ENCODE assay signal across 15 mouse cellular contexts in the genomic region with DNA sequence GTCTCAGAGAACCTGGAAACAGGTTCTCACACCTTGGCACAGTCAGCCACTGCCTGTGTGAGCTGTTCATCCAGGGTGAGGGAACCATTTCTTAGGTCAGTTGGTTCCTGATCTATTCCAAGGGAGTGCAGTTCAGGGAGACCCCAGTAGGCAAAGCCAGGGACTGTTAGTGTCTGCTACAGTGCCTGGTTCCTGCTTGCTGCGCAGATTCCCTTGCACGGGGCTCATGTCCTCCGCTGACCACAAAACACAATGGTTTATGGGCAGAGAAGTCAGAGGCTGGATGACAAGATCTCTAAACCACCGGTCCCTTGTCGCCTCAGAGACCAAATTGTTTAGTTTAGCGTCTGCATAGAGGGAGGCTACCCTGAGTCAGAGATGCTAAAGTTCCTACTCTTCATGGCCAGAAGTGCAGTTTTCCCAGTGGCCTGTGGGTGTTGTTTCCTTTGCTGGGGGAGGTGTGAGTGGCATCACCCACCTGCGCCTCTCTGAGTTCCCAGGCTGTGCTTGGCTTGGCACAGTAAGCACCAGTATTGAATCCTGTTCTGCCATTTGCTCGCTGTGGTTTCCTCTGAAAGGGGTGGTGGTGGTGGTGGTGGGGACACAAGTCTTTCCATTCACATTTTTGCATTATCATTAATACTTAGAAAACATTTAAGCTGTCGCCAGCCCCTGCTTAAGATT.
DNase-seq lines count a peak whose midpoint lies in the region; ATAC-seq and TF ChIP-seq lines count a peak whose summit lies in the region.
"Had no signal": no experiment of that assay in that cellular context is flagged by ENCODE, and none has a peak within 500 bp of the region (broad histone marks: within the 10 kb centered on the region; RNA-seq: fewer than 3 reads in every experiment).

No protein-coding gene starts in this region.

- WGBS in forebrain, embryonic 15.5 days, result 81% methylated on average over 9 of the region's 9 CpGs
- 88% methylated on average over 9 of the region's 9 CpGs for WGBS in forebrain, embryonic 11.5 days
- 24% methylated on average over 9 of the region's 9 CpGs for WGBS in liver, postnatal 0 days (ENCODE audit: insufficient replicate concordance)
- 49% methylated on average over 9 of the region's 9 CpGs for WGBS in liver, embryonic 11.5 days

- no peak overlapping the region for H3K9ac ChIP-seq in forebrain, embryonic 15.5 days (replicated peaks)
- H3K9ac ChIP-seq in forebrain, embryonic 11.5 days (ENCODE audit: low read length), result no peak overlapping the region
- no peak overlapping the region for H3K9ac ChIP-seq in liver, postnatal 0 days (replicated peaks)
- no peak overlapping the region for H3K9ac ChIP-seq in liver, embryonic 11.5 days (ENCODE audit: low read depth, low read length)
- H3K9ac ChIP-seq: intestine, embryonic 15.5 days; kidney, embryonic 15.5 days; neural tube, embryonic 15.5 days had no signal

- no peaks in the 10 kb centered on the region for H3K9me3 ChIP-seq in forebrain, embryonic 15.5 days
- H3K9me3 ChIP-seq in forebrain, embryonic 11.5 days (ENCODE audit: control insufficient read depth, low read length), result no peaks in the 10 kb centered on the region
- H3K9me3 ChIP-seq in liver, postnatal 0 days (ENCODE audit: low read length), result no peaks in the 10 kb centered on the region
- no peaks in the 10 kb centered on the region for H3K9me3 ChIP-seq in liver, embryonic 11.5 days (ENCODE audit: control insufficient read depth, low read length)
- H3K9me3 ChIP-seq: intestine, embryonic 15.5 days; kidney, embryonic 15.5 days; neural tube, embryonic 15.5 days had no signal

- no peaks in the 10 kb centered on the region for H3K36me3 ChIP-seq in forebrain, embryonic 15.5 days
- H3K36me3 ChIP-seq in forebrain, embryonic 11.5 days (ENCODE audit: control insufficient read depth, insufficient read depth, low read length), result no peaks in the 10 kb centered on the region
- no peaks in the 10 kb centered on the region for H3K36me3 ChIP-seq in liver, postnatal 0 days (replicated peaks; ENCODE audit: insufficient read depth, low read length)
- no peaks in the 10 kb centered on the region for H3K36me3 ChIP-seq in liver, embryonic 11.5 days (ENCODE audit: control insufficient read depth, insufficient read depth, low read length)
- H3K36me3 ChIP-seq: intestine, embryonic 15.5 days; kidney, embryonic 15.5 days; neural tube, embryonic 15.5 days had no signal

- H3K27ac ChIP-seq in forebrain, embryonic 15.5 days (replicated peaks), result 0 out of 2 replicates have a peak overlapping the region, but pooled peaks have one; percentile 41
- H3K27ac ChIP-seq in forebrain, embryonic 11.5 days (ENCODE audit: low read depth, low read length), result no peak overlapping the region
- H3K27ac ChIP-seq in liver, postnatal 0 days (ENCODE audit: low read depth), result 0 out of 2 replicates have a peak overlapping the region, but pooled peaks have one; percentile 40
- H3K27ac ChIP-seq in liver, embryonic 11.5 days (ENCODE audit: low read depth, low read length), result no peak overlapping the region
- H3K27ac ChIP-seq: intestine, embryonic 15.5 days; kidney, embryonic 15.5 days; neural tube, embryonic 15.5 days had no signal

- no peak for TF ChIP-seq CTCF in liver, postnatal 0 days (IDR thresholded peaks at IDR 0.05; ENCODE audit: low read depth)

- no peak for DNase-seq in forebrain, embryonic 11.5 days (ENCODE audit: low spot score)
- no peak for DNase-seq in liver, postnatal 0 days
- DNase-seq in liver, embryonic 11.5 days (ENCODE audit: low spot score), result no peak
- DNase-seq in CD4-positive helper T cell, adult 2 months (ENCODE audit: low read depth, low spot score), result peak; percentile 36
- peak; percentile 19 for DNase-seq in induced T-regulatory cell, adult 2 months (ENCODE audit: low read depth)
- no peak for DNase-seq in spleen, postnatal 10 days (ENCODE audit: low spot score in 2 of 2)
- DNase-seq in kidney, postnatal 36 days, result no peak
- DNase-seq: cerebellum, adult 11 months; lung, adult 18-20 months; right cerebral cortex, postnatal 4 days had no signal

- no peaks in the 10 kb centered on the region for H3K27me3 ChIP-seq in forebrain, embryonic 15.5 days
- no peaks in the 10 kb centered on the region for H3K27me3 ChIP-seq in forebrain, embryonic 11.5 days (ENCODE audit: control insufficient read depth, insufficient read depth, low read length)
- no peaks in the 10 kb centered on the region for H3K27me3 ChIP-seq in liver, postnatal 0 days (ENCODE audit: insufficient read depth, low read length)
- H3K27me3 ChIP-seq in liver, embryonic 11.5 days (replicated peaks; ENCODE audit: control insufficient read depth, insufficient read depth, low read length), result no peaks in the 10 kb centered on the region
- H3K27me3 ChIP-seq: intestine, embryonic 15.5 days; kidney, embryonic 15.5 days; neural tube, embryonic 15.5 days had no signal

- TF ChIP-seq EP300 in liver, postnatal 0 days (IDR thresholded peaks at IDR 0.05; ENCODE audit: low read depth), result no peak

- peak; percentile 11; the same call in 1 of the 2 replicates for ATAC-seq in forebrain, embryonic 15.5 days (replicated peaks)
- no peak for ATAC-seq in forebrain, embryonic 11.5 days (replicated peaks; ENCODE audit: low FRiP score)
- ATAC-seq in liver, postnatal 0 days, result peak; percentile 34
- no peak for ATAC-seq in liver, embryonic 11.5 days (replicated peaks; ENCODE audit: low FRiP score)
- ATAC-seq: intestine, embryonic 15.5 days had no signal

- peaks cover 26% of the 10 kb centered on the region for H3K4me1 ChIP-seq in forebrain, embryonic 15.5 days
- no peaks in the 10 kb centered on the region for H3K4me1 ChIP-seq in forebrain, embryonic 11.5 days (replicated peaks; ENCODE audit: control insufficient read depth, insufficient read depth, low read length)
- H3K4me1 ChIP-seq in liver, postnatal 0 days (ENCODE audit: insufficient read depth), result peaks cover 4% of the 10 kb centered on the region
- H3K4me1 ChIP-seq in liver, embryonic 11.5 days (replicated peaks; ENCODE audit: control insufficient read depth, insufficient read depth, low read length), result no peaks in the 10 kb centered on the region

- H3K4me2 ChIP-seq in forebrain, embryonic 15.5 days (replicated peaks), result no peak overlapping the region
- H3K4me2 ChIP-seq in forebrain, embryonic 11.5 days (ENCODE audit: low read depth, low read length, severe bottlenecking), result no peak overlapping the region
- no peak overlapping the region for H3K4me2 ChIP-seq in liver, postnatal 0 days (ENCODE audit: low read depth, low read length)
- H3K4me2 ChIP-seq in liver, embryonic 11.5 days, result no peak overlapping the region
- H3K4me2 ChIP-seq: intestine, embryonic 15.5 days; kidney, embryonic 15.5 days; neural tube, embryonic 15.5 days had no signal

- H3K4me3 ChIP-seq in forebrain, embryonic 15.5 days, result no peak overlapping the region
- H3K4me3 ChIP-seq in forebrain, embryonic 11.5 days (ENCODE audit: low read depth, low read length), result no peak overlapping the region
- no peak overlapping the region for H3K4me3 ChIP-seq in liver, postnatal 0 days (ENCODE audit: low read depth, low read length)
- no peak overlapping the region for H3K4me3 ChIP-seq in liver, embryonic 11.5 days (ENCODE audit: low read depth, low read length)
- H3K4me3 ChIP-seq: intestine, embryonic 15.5 days; kidney, embryonic 15.5 days; megakaryocyte, embryonic 14.5 days; neural tube, embryonic 15.5 days had no signal

Comparison
In these comparisons a context has a peak if more than half of its experiments do, and no peak if none do; other contexts are left out.
1. ATAC-seq: peak in forebrain, embryonic 15.5 days (single experiment) and liver, postnatal 0 days (single experiment); none in forebrain, embryonic 11.5 days (single experiment) and liver, embryonic 11.5 days (single experiment).
2. H3K27ac ChIP-seq: peak in forebrain, embryonic 15.5 days (single experiment) and liver, postnatal 0 days (single experiment); none in forebrain, embryonic 11.5 days (single experiment) and liver, embryonic 11.5 days (single experiment).
3. DNase-seq: peak in CD4-positive helper T cell, adult 2 months (single experiment) and induced T-regulatory cell, adult 2 months (single experiment); none in forebrain, embryonic 11.5 days (single experiment), liver, postnatal 0 days (single experiment), liver, embryonic 11.5 days (single experiment), spleen, postnatal 10 days (0 of 2) and kidney, postnatal 36 days (0 of 2).